Mouse (Mus musculus) forebrain, embryonic 12.5 days (tissue): ENCODE data around the gene Dgkz. TPM values are rescaled to one million over a fixed set of nuclear protein-coding genes. Genes with fewer than 3 reads are reported as not detected.

Experiments
- ATAC-seq: fragments of 200-750 bp; cut with Nextera tagmentation; 2 replicates; pipeline ENCODE4 v1.8.0; 2017; ENCODE audit warnings: moderate TSS enrichment; ENCODE audit not compliant: low FRiP score
- H3K27ac ChIP-seq: fragments of 300-500 bp; sonication (generic); 2 replicates; pipeline ENCODE4 v1.5.1; 2016; ENCODE audit warnings: mild to moderate bottlenecking
- H3K27me3 ChIP-seq: fragments of 300-500 bp; sonication (generic); 2 replicates; pipeline ENCODE4 v1.6.1; 2016; ENCODE audit warnings: mild to moderate bottlenecking
- H3K36me3 ChIP-seq: fragments of 300-500 bp; sonication (generic); replicated peaks from 2 replicates; pipeline ENCODE4 v1.6.1; 2016; ENCODE audit warnings: mild to moderate bottlenecking
- H3K4me1 ChIP-seq: fragments of 300-500 bp; sonication (generic); 2 replicates; pipeline ENCODE4 v1.6.1; 2016
- H3K4me2 ChIP-seq: fragments of 300-500 bp; sonication (generic); 2 replicates; pipeline ENCODE4 v1.6.1; 2016; ENCODE audit warnings: mild to moderate bottlenecking, moderate library complexity
- H3K4me3 ChIP-seq: fragments of 300-500 bp; sonication (generic); replicated peaks from 2 replicates; pipeline ENCODE4 v1.5.1; 2016; ENCODE audit warnings: mild to moderate bottlenecking
- H3K9ac ChIP-seq: fragments of 300-500 bp; sonication (generic); 2 replicates; pipeline ENCODE4 v1.6.1; 2016; ENCODE audit warnings: mild to moderate bottlenecking
- H3K9me3 ChIP-seq: fragments of 300-500 bp; sonication (generic); 2 replicates; pipeline ENCODE4 v1.6.1; 2016
- WGBS: fragments of 180-500 bp; shearing (Covaris S2); methylation state at CpG from one replicate; pipeline ENCODE4 v1.1.7; 2016; 5-methylcytosine and 5-hydroxymethylcytosine counted together
- microRNA-seq: library from miRNA; unstranded; fragments of <30 nt; microRNA quantifications from one replicate; pipeline ENCODE4, GENCODE M21; 2017
- polyA plus RNA-seq: library from polyadenylated mRNA; unstranded; fragments of >200 nt; fragmentation: Nextera tagmentation; extraction: Ambion mirVana; gene quantifications from 2 replicates; pipeline ENCODE4 v1.2.1, GENCODE M21; 2016

The Dgkz gene
- polyA plus RNA-seq, 1 experiment from 2014 or later, result 28.5 TPM

DNA sequence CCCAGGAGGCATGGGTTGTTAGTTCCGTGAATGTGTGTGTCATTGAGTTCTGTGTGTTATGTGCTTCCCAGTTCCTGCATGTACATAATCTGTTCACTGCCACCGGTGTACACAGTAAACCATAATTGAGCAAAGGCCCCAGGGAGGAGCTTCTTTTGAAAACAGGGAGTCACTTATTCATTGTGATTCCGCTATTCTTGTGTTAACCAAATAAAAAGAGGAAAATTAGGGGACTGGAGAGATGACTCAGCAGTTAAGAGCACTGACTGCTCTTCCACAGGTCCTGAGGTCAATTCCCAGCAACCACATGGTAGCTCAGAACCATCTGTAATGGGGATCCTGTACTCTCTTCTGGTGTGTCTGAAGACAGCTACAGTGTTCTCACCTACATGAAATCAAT, 80.9 kb downstream of the Dgkz start:
- H3K27ac ChIP-seq, result no peak overlapping the region
- H3K36me3 ChIP-seq, result peaks cover 4% of the 10 kb centered on the region; the same call in 1 of the 2 replicates
- H3K4me1 ChIP-seq, result no peaks in the 10 kb centered on the region
- H3K4me2 ChIP-seq, result no peak overlapping the region
- H3K9me3 ChIP-seq, result no peaks in the 10 kb centered on the region
- H3K4me3 ChIP-seq, result no peak overlapping the region
- WGBS, result 88% methylated on average over 3 of the region's 3 CpGs
- ATAC-seq, result no peak
- no peak overlapping the region for H3K9ac ChIP-seq
- H3K27me3 ChIP-seq, result no peaks in the 10 kb centered on the region

DNA sequence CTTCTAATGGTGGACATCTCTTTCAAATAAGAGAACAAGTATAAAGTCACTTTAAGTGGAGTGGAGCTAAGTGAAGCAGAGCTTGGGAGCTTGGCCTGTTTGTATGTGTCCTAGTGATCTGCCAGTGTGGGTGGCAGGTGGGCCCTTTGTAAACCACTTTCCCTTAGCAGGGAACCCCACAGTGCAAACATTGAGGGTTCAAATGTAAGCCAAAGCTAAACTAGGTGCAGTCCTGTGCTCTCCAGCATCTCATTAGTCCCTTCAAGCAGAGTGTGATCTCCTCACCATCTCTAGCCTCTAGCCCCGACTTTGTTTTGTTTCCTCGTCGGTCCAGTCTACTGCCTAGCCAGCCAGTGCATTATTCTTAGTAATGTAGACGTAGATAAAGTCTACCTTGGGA, 91.0 kb downstream of the Dgkz start:
- no peak for ATAC-seq
- no peaks in the 10 kb centered on the region for H3K9me3 ChIP-seq
- 78% methylated on average over 4 of the region's 4 CpGs for WGBS
- H3K27ac ChIP-seq, result no peak overlapping the region
- H3K4me3 ChIP-seq, result no peak overlapping the region
- H3K4me2 ChIP-seq, result no peak overlapping the region
- H3K4me1 ChIP-seq, result no peaks in the 10 kb centered on the region
- peaks cover 14% of the 10 kb centered on the region for H3K36me3 ChIP-seq
- H3K27me3 ChIP-seq, result no peaks in the 10 kb centered on the region
- no peak overlapping the region for H3K9ac ChIP-seq

DNA sequence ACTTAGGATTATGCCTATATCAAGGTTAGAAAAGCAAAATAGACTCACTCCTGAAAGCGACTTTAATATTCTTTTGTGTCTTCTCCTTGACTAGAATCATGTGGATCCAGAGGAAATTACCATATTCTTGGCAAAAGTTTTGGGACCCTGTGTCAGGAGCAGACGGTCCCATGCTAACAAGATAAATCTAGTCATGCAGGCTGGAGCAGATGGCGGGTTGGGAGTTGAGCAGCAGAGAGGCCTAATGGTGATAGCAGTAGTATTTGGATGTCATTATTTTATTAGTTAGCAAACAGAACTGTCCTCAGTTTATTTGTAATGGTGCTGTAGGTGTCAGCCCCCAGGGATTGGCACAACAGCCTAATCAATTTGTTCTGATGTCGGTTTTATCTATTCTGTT, 91.7 kb downstream of the Dgkz start:
- 85% methylated on average over 4 of the region's 4 CpGs for WGBS
- peaks cover 14% of the 10 kb centered on the region for H3K36me3 ChIP-seq
- H3K27me3 ChIP-seq, result no peaks in the 10 kb centered on the region
- no peak overlapping the region for H3K4me3 ChIP-seq
- H3K4me2 ChIP-seq, result no peak overlapping the region
- H3K27ac ChIP-seq, result no peak overlapping the region
- peaks cover 3% of the 10 kb centered on the region; the same call in 1 of the 2 replicates for H3K4me1 ChIP-seq
- H3K9me3 ChIP-seq, result no peaks in the 10 kb centered on the region
- no peak for ATAC-seq
- no peak overlapping the region for H3K9ac ChIP-seq

Small RNA genes lying within 50 kb of the gene (microRNA-seq; reads per million reads assigned to microRNA genes)
- gene Mir6999, result not detected

Other genes with a start within 250 kb of the Dgkz start
- 22.1 and 24.1 TPM in 2 replicates for gene Ambra1, start 245.7 kb downstream of the Dgkz start, polyA plus RNA-seq
- gene Chrm4, start 48.6 kb downstream of the Dgkz start, polyA plus RNA-seq, result 0.31 and 0.72 TPM in 2 replicates
- 834 and 889 TPM in 2 replicates for gene Mdk, start 43.6 kb downstream of the Dgkz start, polyA plus RNA-seq
- gene Gm9821, start 30.2 kb downstream of the Dgkz start, polyA plus RNA-seq, result 0.46 and 0.52 TPM in 2 replicates
- 1.4 and 1.5 TPM in 2 replicates for gene Creb3l1, start 48.6 kb upstream of the Dgkz start, polyA plus RNA-seq
- gene Phf21a, start 117.3 kb upstream of the Dgkz start, polyA plus RNA-seq, result 43.7 and 44.1 TPM in 2 replicates